Comparison of ENCODE assay signal across 9 mouse cellular contexts in genomic region chr10:87020711-87021110, GRCm38 (mm10). TPM values are rescaled to one million over a fixed set of nuclear protein-coding genes. Genes with fewer than 3 reads are reported as not detected.
DNase-seq lines count a peak whose midpoint lies in the region; ATAC-seq and TF ChIP-seq lines count a peak whose summit lies in the region.
"Had no signal": no experiment of that assay in that cellular context is flagged by ENCODE, and none has a peak within 500 bp of the region (broad histone marks: within the 10 kb centered on the region; RNA-seq: fewer than 3 reads in every experiment).

No protein-coding gene starts in this region.

- ATAC-seq in liver, embryonic 11.5 days (replicated peaks; ENCODE audit: low FRiP score), result no peak
- ATAC-seq in forebrain, postnatal 0 days, result peak; percentile 83

- no peaks in the 10 kb centered on the region for H3K9me3 ChIP-seq in liver, embryonic 11.5 days (ENCODE audit: control insufficient read depth, low read length)
- no peaks in the 10 kb centered on the region for H3K9me3 ChIP-seq in forebrain, postnatal 0 days (ENCODE audit: low read length)

- H3K36me3 ChIP-seq in liver, embryonic 11.5 days (ENCODE audit: control insufficient read depth, insufficient read depth, low read length), result no peaks in the 10 kb centered on the region
- no peaks in the 10 kb centered on the region for H3K36me3 ChIP-seq in forebrain, postnatal 0 days (ENCODE audit: insufficient read depth)

- TF ChIP-seq CTCF in forebrain, postnatal 0 days (IDR thresholded peaks at IDR 0.05; ENCODE audit: low read depth), result peak; percentile 53

- WGBS in liver, embryonic 11.5 days, result 68% methylated on average over 14 of the region's 16 CpGs
- WGBS in forebrain, postnatal 0 days, result 47% methylated on average over 15 of the region's 16 CpGs

- no peak overlapping the region for H3K4me3 ChIP-seq in liver, embryonic 11.5 days (ENCODE audit: low read depth, low read length)
- H3K4me3 ChIP-seq in forebrain, postnatal 0 days (ENCODE audit: low read depth, low read length), result no peak overlapping the region

- DNase-seq in liver, result peak; percentile 26
- no peak for DNase-seq in liver, embryonic 11.5 days (ENCODE audit: low spot score)
- peak; percentile 17 for DNase-seq in Muller cell, postnatal 12 days (ENCODE audit: inconsistent ontology term)
- DNase-seq in brain, adult 2 months (ENCODE audit: low read depth, low spot score), result peak; percentile 82
- DNase-seq in forebrain, postnatal 0 days, result peak; percentile 74
- DNase-seq in layer of hippocampus, postnatal 10 days (ENCODE audit: low spot score in 2 of 2), result peak; percentile 63 to 73
- peak; percentile 53 for DNase-seq in retina, embryonic 14.5 days (ENCODE audit: low spot score)
- DNase-seq in c-Kit-positive CD71-positive TER-119-positive erythroid progenitor cells, embryonic 14.5 days (ENCODE audit: low spot score), result no peak

- H3K27ac ChIP-seq in liver, embryonic 11.5 days (ENCODE audit: low read depth, low read length), result no peak overlapping the region
- H3K27ac ChIP-seq in forebrain, postnatal 0 days (ENCODE audit: low read depth, low read length), result no peak overlapping the region

- H3K9ac ChIP-seq in liver, embryonic 11.5 days (ENCODE audit: low read depth, low read length), result no peak overlapping the region
- H3K9ac ChIP-seq in forebrain, postnatal 0 days, result no peak overlapping the region

- H3K27me3 ChIP-seq in liver, embryonic 11.5 days (replicated peaks; ENCODE audit: control insufficient read depth, insufficient read depth, low read length), result no peaks in the 10 kb centered on the region; the same call in 1 of the 2 replicates
- H3K27me3 ChIP-seq in forebrain, postnatal 0 days (ENCODE audit: insufficient read depth, low read length), result no peaks in the 10 kb centered on the region

- no peaks in the 10 kb centered on the region for H3K4me1 ChIP-seq in liver, embryonic 11.5 days (replicated peaks; ENCODE audit: control insufficient read depth, insufficient read depth, low read length)
- H3K4me1 ChIP-seq in forebrain, postnatal 0 days (ENCODE audit: insufficient read depth), result 0 out of 2 replicates have a peak, but pooled peaks cover 3% of the 10 kb centered on the region

- no peak overlapping the region for H3K4me2 ChIP-seq in liver, embryonic 11.5 days
- 0 out of 2 replicates have a peak overlapping the region, but pooled peaks have one; percentile 1 for H3K4me2 ChIP-seq in forebrain, postnatal 0 days (ENCODE audit: low read depth)

RNA-seq across cellular contexts. Expression of gene Stab2, which starts 12.9 kb away (rescaled TPM):
- polyA plus RNA-seq in liver, embryonic 11.5 days (2014; fragmentation: Nextera tagmentation; extraction: Ambion mirVana), result 24.2 and 27.2 TPM in 2 replicates
- total RNA-seq in forebrain, postnatal 0 days (2014; rRNA removed), result 0.19 and 0.31 TPM in 2 replicates
- 0.04 and 0.08 TPM in 2 replicates for polyA plus RNA-seq in forebrain, postnatal 0 days (2015; fragmentation: Nextera tagmentation; extraction: Ambion mirVana)
- under 1 TPM; 0.47 to 0.55 TPM for total RNA-seq in layer of hippocampus, postnatal 10 days (2021)

RNA-seq across cellular contexts. Expression of gene 1700113H08Rik, which starts 37.1 kb away (rescaled TPM):
- polyA plus RNA-seq in liver, embryonic 11.5 days (2014; fragmentation: Nextera tagmentation; extraction: Ambion mirVana), result not detected in 2 replicates
- total RNA-seq in forebrain, postnatal 0 days (2014; rRNA removed), result not detected in 2 replicates
- polyA plus RNA-seq in forebrain, postnatal 0 days (2015; fragmentation: Nextera tagmentation; extraction: Ambion mirVana), result 0.27 and 0.30 TPM in 2 replicates
- not detected for total RNA-seq in layer of hippocampus, postnatal 10 days (2021)
- total RNA-seq: left cerebral cortex, adult 8-10 months had no signal

Comparison
In these comparisons a context has a peak if more than half of its experiments do, and no peak if none do; other contexts are left out.
1. DNase-seq: peak in liver (single experiment), Muller cell, postnatal 12 days (single experiment), brain, adult 2 months (single experiment), forebrain, postnatal 0 days (single experiment), layer of hippocampus, postnatal 10 days (2 of 2) and retina, embryonic 14.5 days (single experiment); none in liver, embryonic 11.5 days (single experiment) and c-Kit-positive CD71-positive TER-119-positive erythroid progenitor cells, embryonic 14.5 days (single experiment).